Mouse (Mus musculus) left cerebral cortex, postnatal 36 days (tissue): ENCODE results near the gene Aspn. TPM values are rescaled to one million over a fixed set of nuclear protein-coding genes. Genes with fewer than 3 reads are reported as not detected.
"Not testable (repeated sequence)": the region's sequence is repeated elsewhere in the genome, so short reads cannot be mapped to it uniquely, and the experiment has no call there.

Experiments used
- DNase-seq, 2 experiments: peaks; one replicate each; pipeline ENCODE4 v3.0.0; 2021 to 2022; ENCODE audit warnings: low spot score in 2 of 2, mixed read lengths in 1 of 2
- intact Hi-C: fragments of 180-260 bp; cut with DNase I; formaldehyde crosslinking; loops from one replicate; pipeline ENCODE4 v1.15.1; 2025
- total RNA-seq, 2 experiments: library from RNA; stranded (reverse); gene quantifications; 2 replicates each; pipeline ENCODE4 v1.2.3; 2021

Gene Aspn
- total RNA-seq, 2 experiments from 2014 or later = 1.1 to 1.3 TPM

GRCm38 (mm10) chr13:49581541-49582530 lies 37.6 kb downstream of the Aspn start, which contains the start of gene Omd:
Gene Omd (plus strand): TSS chr13:49582462.
- intact Hi-C loops = no loop called here
- DNase-seq = no peak

- no peak for DNase-seq
- intact Hi-C loops = no loop called here
Observed at GRCm38 (mm10) chr13:49583859-49584258, 39.6 kb downstream of the Aspn start.

GRCm38 (mm10) chr13:49584307-49585005 lies 40.2 kb downstream of the Aspn start:
- DNase-seq = no peak

GRCm38 (mm10) chr13:49586062-49586461 lies 41.8 kb downstream of the Aspn start:
- intact Hi-C loops = no loop called here
- DNase-seq = no peak

More at GRCm38 (mm10) chr13:49584307-49585005, 40.2 kb downstream of the Aspn start:
- intact Hi-C loops = no loop called here

- intact Hi-C loops = not testable (repeated sequence)
Observed at GRCm38 (mm10) chr13:49602541-49602940, 58.3 kb downstream of the Aspn start.

GRCm38 (mm10) chr13:49603603-49604002 lies 59.4 kb downstream of the Aspn start:
- no peak for DNase-seq
- intact Hi-C loops = no loop called here

More at GRCm38 (mm10) chr13:49602541-49602940, 58.3 kb downstream of the Aspn start:
- DNase-seq = not testable (repeated sequence)

GRCm38 (mm10) chr13:49607714-49608113 lies 63.5 kb downstream of the Aspn start, which contains the start of gene Ogn:
Gene Ogn (plus strand): TSS chr13:49608046.
- intact Hi-C loops = no loop called here
- no peak for DNase-seq

GRCm38 (mm10) chr13:49608589-49609322 lies 64.5 kb downstream of the Aspn start:
- DNase-seq = no peak
- intact Hi-C loops = no loop called here

- intact Hi-C loops = no loop called here
- no peak for DNase-seq
Observed at GRCm38 (mm10) chr13:49617021-49617420, 72.8 kb downstream of the Aspn start.

Other genes with a start within 250 kb of the Aspn start
- gene Fgd3, start 224.1 kb upstream of the Aspn start, total RNA-seq = 1 to 10 TPM; 6.6 to 7.8 TPM
- gene Bicd2, start 202.9 kb upstream of the Aspn start, total RNA-seq = 10 to 100 TPM; 45.2 to 55.9 TPM
- 10 to 100 TPM; 13.8 to 17.2 TPM for gene Ippk, start 123.2 kb upstream of the Aspn start, total RNA-seq
- 1 to 10 TPM; 1.4 to 1.6 TPM for gene Tes3-ps, start 51.1 kb upstream of the Aspn start, total RNA-seq
- gene Ecm2, start 39.6 kb upstream of the Aspn start, total RNA-seq = 1 to 10 TPM; 2.2 to 2.6 TPM
- 1 to 10 TPM; 1.4 to 3.1 TPM for gene Omd, start 38.0 kb downstream of the Aspn start, total RNA-seq
- 1 to 10 TPM; 4.2 to 9.3 TPM for gene Ogn, start 63.6 kb downstream of the Aspn start, total RNA-seq
- gene Cenpp, start 108.3 kb downstream of the Aspn start, total RNA-seq = 1 to 10 TPM; 1.2 TPM
- gene Nol8, start 108.6 kb downstream of the Aspn start, total RNA-seq = 10 to 100 TPM; 22.8 to 28.4 TPM
- 10 to 100 TPM; 62.9 to 69.5 TPM for gene Iars, start 137.7 kb downstream of the Aspn start, total RNA-seq